Mouse (Mus musculus): ENCODE data around the gene Atoh8. TPM values are rescaled to one million over a fixed set of nuclear protein-coding genes. Genes with fewer than 3 reads are reported as not detected.

Gene Atoh8
- polyA plus RNA-seq, 1 experiment from 2014 or later: 19.3 TPM

GRCm38 (mm10) chr6:72227665-72228265 lies 7.6 kb downstream of the Atoh8 start:
- TF ChIP-seq CTCF (IDR thresholded peaks at IDR 0.05; ENCODE audit: low read depth): no peak
- Histone ChIP-seq H3K4me2 (no peak overlapping the region), H3K27me3 (ENCODE audit: insufficient read depth, low read length) (0 out of 2 replicates have a peak, but pooled peaks cover 3% of the 10 kb centered on the region), H3K9ac (no peak overlapping the region), H3K27ac (ENCODE audit: low read depth) (no peak overlapping the region), H3K9me3 (ENCODE audit: low read depth, low read length) (no peaks in the 10 kb centered on the region), H3K4me1 (ENCODE audit: insufficient read depth) (peaks cover 18% of the 10 kb centered on the region), H3K36me3 (ENCODE audit: insufficient read depth) (no peaks in the 10 kb centered on the region; the same call in 1 of the 2 replicates), H3K4me3 (ENCODE audit: low read depth, low read length) (no peak overlapping the region)
- DNase-seq: no peak
- no peak for ATAC-seq (ENCODE audit: insufficient read depth)
- 53% methylated on average over 9 of the region's 9 CpGs for WGBS

GRCm38 (mm10) chr6:72227011-72227410 lies 8.4 kb downstream of the Atoh8 start:
- H3K4me3 ChIP-seq (ENCODE audit: low read depth, low read length): no peak overlapping the region
- no peaks in the 10 kb centered on the region for H3K9me3 ChIP-seq (ENCODE audit: low read depth, low read length)
- H3K36me3 ChIP-seq (ENCODE audit: insufficient read depth): no peaks in the 10 kb centered on the region; the same call in 1 of the 2 replicates
- H3K9ac ChIP-seq: no peak overlapping the region
- WGBS: 92% methylated on average over 4 of the region's 4 CpGs
- H3K4me2 ChIP-seq: no peak overlapping the region
- peaks cover 21% of the 10 kb centered on the region for H3K4me1 ChIP-seq (ENCODE audit: insufficient read depth)
- no peak for ATAC-seq (ENCODE audit: insufficient read depth)
- H3K27ac ChIP-seq (ENCODE audit: low read depth): no peak overlapping the region
- TF ChIP-seq CTCF (IDR thresholded peaks at IDR 0.05; ENCODE audit: low read depth): no peak
- DNase-seq: no peak
- no peaks in the 10 kb centered on the region for H3K27me3 ChIP-seq (ENCODE audit: insufficient read depth, low read length)

DNA sequence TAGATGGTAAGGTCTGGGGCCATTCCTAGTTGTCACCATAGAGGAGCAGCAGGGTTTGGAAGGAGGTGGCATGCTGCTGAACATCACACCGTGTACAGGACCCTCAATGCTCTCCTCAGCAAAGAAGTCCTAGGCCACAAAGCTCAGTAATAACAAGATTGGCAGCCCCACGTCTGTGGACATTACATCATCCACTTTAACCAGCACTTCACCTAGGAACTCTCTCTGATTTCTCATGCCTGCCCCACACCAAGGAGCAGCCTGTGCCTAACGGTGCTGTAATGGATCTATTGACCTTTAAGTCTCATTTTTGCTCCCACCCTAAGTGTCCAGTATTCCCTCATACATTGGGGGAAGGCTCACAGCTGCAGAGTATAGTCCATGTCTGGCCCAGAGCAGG lies 9.7 kb downstream of the Atoh8 start:
- H3K9ac ChIP-seq: no peak overlapping the region
- ATAC-seq (ENCODE audit: insufficient read depth): no peak
- H3K36me3 ChIP-seq (ENCODE audit: insufficient read depth): peaks cover 4% of the 10 kb centered on the region; the same call in 1 of the 2 replicates
- WGBS: 58% methylated on average over 3 of the region's 3 CpGs
- no peak overlapping the region for H3K4me3 ChIP-seq (ENCODE audit: low read depth, low read length)
- no peak overlapping the region for H3K4me2 ChIP-seq
- H3K9me3 ChIP-seq (ENCODE audit: low read depth, low read length): no peaks in the 10 kb centered on the region
- H3K4me1 ChIP-seq (ENCODE audit: insufficient read depth): peaks cover 15% of the 10 kb centered on the region
- DNase-seq: no peak
- H3K27ac ChIP-seq (ENCODE audit: low read depth): no peak overlapping the region
- no peaks in the 10 kb centered on the region for H3K27me3 ChIP-seq (ENCODE audit: insufficient read depth, low read length)
- TF ChIP-seq CTCF (IDR thresholded peaks at IDR 0.05; ENCODE audit: low read depth): no peak

- no peaks in the 10 kb centered on the region for H3K9me3 ChIP-seq (ENCODE audit: low read depth, low read length)
- H3K9ac ChIP-seq: no peak overlapping the region
- TF ChIP-seq CTCF (IDR thresholded peaks at IDR 0.05; ENCODE audit: low read depth): no peak
- H3K27me3 ChIP-seq (ENCODE audit: insufficient read depth, low read length): no peaks in the 10 kb centered on the region
- H3K36me3 ChIP-seq (ENCODE audit: insufficient read depth): peaks cover 5% of the 10 kb centered on the region; the same call in 1 of the 2 replicates
- H3K27ac ChIP-seq (ENCODE audit: low read depth): no peak overlapping the region
- H3K4me1 ChIP-seq (ENCODE audit: insufficient read depth): peaks cover 30% of the 10 kb centered on the region
- ATAC-seq (ENCODE audit: insufficient read depth) (no peak), DNase-seq (no peak)
- H3K4me3 ChIP-seq (ENCODE audit: low read depth, low read length): no peak overlapping the region
- H3K4me2 ChIP-seq: no peak overlapping the region
- WGBS: 64% methylated on average over 6 of the region's 6 CpGs
These were observed 11.5 kb downstream of the Atoh8 start for GRCm38 (mm10) chr6:72223892-72224291.

DNA sequence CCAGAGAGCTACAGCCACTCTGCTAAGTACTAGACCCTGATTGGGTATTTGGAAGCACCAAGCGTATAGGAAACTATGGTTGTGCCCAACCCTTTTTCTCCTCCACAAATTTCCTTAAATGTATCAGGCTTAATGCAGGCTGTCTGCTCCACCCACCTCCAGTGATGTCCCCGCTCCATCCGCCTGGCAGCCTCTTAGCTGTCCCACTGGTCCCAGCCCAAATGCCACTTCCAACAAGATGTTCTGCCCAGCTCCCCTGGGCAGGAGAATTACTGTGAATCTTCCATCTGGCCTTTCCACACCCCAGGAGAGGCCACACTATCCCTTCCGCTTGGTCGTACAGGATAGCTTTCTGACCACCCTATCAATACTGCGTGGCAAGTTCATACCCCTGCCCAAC lies 12.5 kb downstream of the Atoh8 start:
- Histone ChIP-seq H3K36me3 (ENCODE audit: insufficient read depth) (peaks cover 5% of the 10 kb centered on the region; the same call in 1 of the 2 replicates), H3K4me1 (ENCODE audit: insufficient read depth) (peaks cover 40% of the 10 kb centered on the region), H3K4me3 (ENCODE audit: low read depth, low read length) (no peak overlapping the region), H3K27me3 (ENCODE audit: insufficient read depth, low read length) (no peaks in the 10 kb centered on the region), H3K27ac (ENCODE audit: low read depth) (no peak overlapping the region), H3K4me2 (no peak overlapping the region; the same call in 1 of the 2 replicates), H3K9ac (no peak overlapping the region), H3K9me3 (ENCODE audit: low read depth, low read length) (no peaks in the 10 kb centered on the region)
- no peak for TF ChIP-seq CTCF (IDR thresholded peaks at IDR 0.05; ENCODE audit: low read depth)
- ATAC-seq (ENCODE audit: insufficient read depth): no peak
- 80% methylated on average over 6 of the region's 6 CpGs for WGBS
- DNase-seq: no peak

DNA sequence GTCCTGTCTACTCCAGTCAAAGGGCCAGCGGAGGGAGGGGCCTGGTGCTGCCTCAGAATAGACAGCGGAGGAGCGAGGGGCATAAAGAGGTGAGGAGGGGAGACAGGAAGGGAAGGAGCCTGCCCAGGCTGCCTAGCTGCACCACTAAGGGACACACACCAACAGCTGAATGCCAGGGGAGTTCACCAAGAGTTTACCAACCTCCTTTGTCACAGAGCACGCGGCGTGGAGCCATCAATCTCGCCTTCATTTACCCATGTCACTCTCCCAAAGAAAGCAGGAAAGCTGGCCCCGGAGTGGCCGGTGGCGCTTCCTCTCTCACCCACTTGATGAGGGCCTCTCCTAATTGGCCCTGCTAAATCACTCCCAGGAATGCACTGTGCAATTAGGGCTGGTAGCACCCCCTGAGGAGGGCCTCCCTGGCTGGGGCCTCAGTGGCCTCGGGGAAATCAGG lies 13.1 kb downstream of the Atoh8 start:
- WGBS: 17% methylated on average over 11 of the region's 11 CpGs
- no peak overlapping the region for H3K9ac ChIP-seq
- peak overlapping the region; percentile 31 for H3K4me2 ChIP-seq
- ATAC-seq (ENCODE audit: insufficient read depth) (peak; percentile 19; the same call in 1 of the 2 replicates), DNase-seq (peak; percentile 46)
- H3K27ac ChIP-seq (ENCODE audit: low read depth): 0 out of 2 replicates have a peak overlapping the region, but pooled peaks have one; percentile 0
- no peaks in the 10 kb centered on the region for H3K9me3 ChIP-seq (ENCODE audit: low read depth, low read length)
- H3K36me3 ChIP-seq (ENCODE audit: insufficient read depth): peaks cover 5% of the 10 kb centered on the region; the same call in 1 of the 2 replicates
- TF ChIP-seq CTCF (IDR thresholded peaks at IDR 0.05; ENCODE audit: low read depth): no peak
- H3K4me3 ChIP-seq (ENCODE audit: low read depth, low read length): no peak overlapping the region
- H3K4me1 ChIP-seq (ENCODE audit: insufficient read depth): peaks cover 46% of the 10 kb centered on the region
- H3K27me3 ChIP-seq (ENCODE audit: insufficient read depth, low read length): no peaks in the 10 kb centered on the region

GRCm38 (mm10) chr6:72221271-72221670 lies 14.1 kb downstream of the Atoh8 start:
- no peak overlapping the region for H3K9ac ChIP-seq
- no peak overlapping the region for H3K27ac ChIP-seq (ENCODE audit: low read depth)
- no peaks in the 10 kb centered on the region for H3K27me3 ChIP-seq (ENCODE audit: insufficient read depth, low read length)
- 63% methylated on average over 6 of the region's 6 CpGs for WGBS
- TF ChIP-seq CTCF (IDR thresholded peaks at IDR 0.05; ENCODE audit: low read depth): peak; percentile 55
- peaks cover 5% of the 10 kb centered on the region; the same call in 1 of the 2 replicates for H3K36me3 ChIP-seq (ENCODE audit: insufficient read depth)
- ATAC-seq (ENCODE audit: insufficient read depth): no peak
- no peak overlapping the region for H3K4me3 ChIP-seq (ENCODE audit: low read depth, low read length)
- H3K4me2 ChIP-seq: no peak overlapping the region
- DNase-seq: no peak
- H3K9me3 ChIP-seq (ENCODE audit: low read depth, low read length): no peaks in the 10 kb centered on the region
- peaks cover 52% of the 10 kb centered on the region for H3K4me1 ChIP-seq (ENCODE audit: insufficient read depth)

Measured in lung, embryonic 14.5 days (tissue).